Mouse (Mus musculus) neural tube, embryonic 10.5 days (tissue): ENCODE data around the gene Gm9844.

Experiments used
- DNase-seq: peaks from one replicate; pipeline ENCODE4 v3.0.0-alpha.2; 2017; ENCODE audit warnings: low spot score; ENCODE audit errors: extremely low spot score

Gm9844 gene

GRCm38 (mm10) chr7:24897959-24898358, 35.9 kb downstream of the Gm9844 start:
- no peak for DNase-seq

- DNase-seq: no peak
Observed at GRCm38 (mm10) chr7:24901114-24901513, 39.1 kb downstream of the Gm9844 start.

- no peak for DNase-seq
Observed at GRCm38 (mm10) chr7:24901842-24902241, 39.8 kb downstream of the Gm9844 start.

GRCm38 (mm10) chr7:24902264-24902629, 40.2 kb downstream of the Gm9844 start:
- no peak for DNase-seq

DNA sequence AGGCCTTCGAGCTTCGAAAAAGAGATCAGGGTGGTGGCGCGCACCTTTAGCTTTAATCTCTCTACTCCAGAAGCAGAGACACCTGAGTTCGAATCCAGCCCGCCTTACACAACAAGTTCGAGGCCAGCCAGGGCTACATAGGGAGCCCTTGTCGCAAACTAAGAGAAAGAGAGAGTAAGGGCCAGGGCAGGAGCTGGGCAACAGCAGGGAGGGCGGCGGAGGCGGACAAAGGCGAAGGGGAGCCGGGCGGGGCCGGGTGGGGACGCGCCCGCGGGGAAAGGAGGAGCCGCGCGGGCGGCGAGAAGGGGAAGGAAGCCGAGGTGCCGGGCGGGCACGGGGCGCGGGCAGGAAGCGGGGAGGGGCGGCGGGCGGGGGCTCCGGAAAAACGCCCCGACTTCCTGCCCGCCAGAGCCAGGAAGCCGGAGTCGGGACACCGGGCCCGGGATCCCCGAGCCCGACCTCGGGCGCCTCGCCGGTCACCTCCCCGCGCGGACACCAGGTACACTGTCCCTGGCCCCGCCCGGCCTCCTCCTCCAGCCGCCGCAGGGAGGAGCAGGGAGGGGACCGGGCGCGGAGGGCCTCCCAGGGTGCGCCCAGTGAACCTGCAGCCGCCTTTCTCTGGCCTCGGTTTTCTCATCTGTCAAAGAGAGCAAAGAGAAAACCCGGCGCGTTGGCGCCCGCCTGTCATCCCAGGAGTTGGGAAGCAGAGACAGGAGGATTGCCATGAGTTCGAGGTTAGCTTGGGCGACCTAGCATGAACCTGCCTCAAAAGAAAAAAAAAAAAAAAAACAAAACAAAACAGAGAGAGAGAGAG, 40.8 kb downstream of the Gm9844 start, which contains the start of gene Arhgef1:
Gene Arhgef1, plus strand, starts transcription at position 283 of the 814 bp plus-strand sequence.
- peak; percentile 67 for DNase-seq

DNA sequence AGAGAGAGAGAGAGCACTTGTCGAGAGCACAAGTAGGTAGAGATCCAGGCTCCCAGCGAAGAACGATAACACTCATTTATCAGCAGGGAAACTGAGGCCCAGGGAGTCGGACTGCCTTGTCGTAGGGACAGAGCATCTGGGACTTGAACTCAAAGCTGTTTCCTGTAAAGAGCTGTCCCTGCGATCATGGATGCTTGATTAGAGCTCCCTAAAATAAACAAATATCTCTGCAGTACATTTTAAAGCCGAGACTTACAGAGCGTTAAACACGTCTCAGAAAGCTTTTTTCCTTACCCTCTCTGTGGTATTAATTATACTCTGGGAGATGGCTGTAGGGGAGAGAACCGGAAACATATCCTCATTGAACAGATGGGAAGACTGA, 41.4 kb downstream of the Gm9844 start:
- DNase-seq: no peak

GRCm38 (mm10) chr7:24904070-24904483, 42.1 kb downstream of the Gm9844 start:
- DNase-seq: peak; percentile 95

DNA sequence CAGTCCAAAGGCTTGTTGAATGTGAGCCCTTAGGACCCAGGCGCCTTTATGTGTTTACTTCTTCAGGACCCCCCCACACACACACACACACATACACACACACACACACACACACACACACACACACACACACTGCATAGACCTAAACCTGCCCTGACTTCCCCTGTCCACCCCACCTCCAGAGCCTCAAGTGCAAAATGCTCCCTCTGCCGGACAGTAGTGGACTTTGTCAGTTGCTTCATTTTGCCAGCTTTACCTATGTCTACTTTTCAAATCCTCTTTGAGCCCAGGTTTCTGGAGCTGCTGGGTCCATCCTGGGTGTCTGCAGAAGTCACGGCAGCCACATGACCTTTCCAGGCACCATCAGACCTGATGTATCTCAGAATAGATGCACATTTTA, 42.9 kb downstream of the Gm9844 start:
- DNase-seq: peak; percentile 70

DNA sequence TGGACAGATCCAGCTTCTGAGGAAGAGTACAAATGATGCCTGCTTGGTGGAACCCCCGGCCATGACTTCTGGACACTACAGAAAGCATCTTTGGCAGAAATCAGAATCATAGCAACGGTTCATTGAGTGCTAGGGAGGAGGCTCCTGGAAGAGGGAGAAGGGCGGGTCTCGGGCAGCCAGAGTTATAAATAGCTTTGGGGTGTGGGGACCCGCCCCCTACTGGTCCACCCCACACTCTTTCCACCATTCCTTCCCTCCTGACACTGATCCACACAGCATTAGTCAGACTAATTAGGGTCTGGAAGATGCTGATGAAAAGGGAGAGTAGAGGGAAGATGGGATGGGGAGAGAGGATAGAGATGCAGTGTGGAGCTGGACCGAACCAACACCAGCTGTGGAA, 44.5 kb downstream of the Gm9844 start:
- DNase-seq: no peak

GRCm38 (mm10) chr7:24907211-24907748, 45.3 kb downstream of the Gm9844 start:
- no peak for DNase-seq
